In the genomic region with DNA sequence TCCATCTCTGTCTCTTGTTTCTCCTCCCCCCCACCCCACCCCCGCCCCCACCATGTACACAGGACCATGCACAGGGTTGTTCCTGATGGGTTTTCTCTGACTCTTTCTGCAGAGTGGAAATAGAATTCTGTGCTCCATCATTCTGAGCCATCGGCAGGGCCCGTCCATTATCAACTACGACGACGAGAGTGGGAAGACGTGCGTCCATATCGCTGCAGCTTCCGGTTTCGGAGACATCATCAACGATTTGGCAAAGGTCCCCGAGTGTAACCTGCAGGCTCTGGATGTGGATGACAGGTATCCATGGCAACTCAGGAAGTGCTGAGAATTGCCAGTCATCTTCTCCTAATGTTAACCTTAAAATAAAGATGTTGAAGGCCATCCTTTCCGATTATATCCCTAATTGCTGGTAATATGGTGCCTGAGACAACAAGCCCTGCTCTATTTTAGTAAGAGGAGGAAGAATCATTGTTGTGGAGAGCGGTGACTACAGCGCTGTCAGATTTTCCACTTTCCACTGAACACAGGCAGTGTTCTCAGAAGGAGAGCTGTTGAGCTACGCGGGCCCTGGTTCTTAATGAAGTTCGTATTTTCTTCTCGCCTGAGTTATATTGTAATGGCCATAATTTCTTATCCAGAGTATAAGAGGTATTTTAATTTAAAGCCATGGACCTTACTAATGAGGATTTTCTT, we compare ENCODE assay signal across 17 mouse cellular contexts.
"Had no signal": no experiment of that assay in that cellular context is flagged by ENCODE, and none has a peak within 500 bp of the region (broad histone marks: within the 10 kb centered on the region; RNA-seq: fewer than 3 reads in every experiment).

No protein-coding gene starts in this region.

- H3K9ac ChIP-seq: liver, embryonic 15.5 days; lung, embryonic 14.5 days; neural tube, embryonic 12.5 days; stomach, embryonic 15.5 days had no signal

- H3K9me3 ChIP-seq: limb, embryonic 10.5 days; liver, embryonic 15.5 days; midbrain, embryonic 10.5 days; neural tube, embryonic 12.5 days; stomach, embryonic 15.5 days had no signal

- H3K4me3 ChIP-seq: layer of hippocampus, adult 2 months; limb, embryonic 10.5 days; liver, embryonic 15.5 days; midbrain, embryonic 10.5 days; neural tube, embryonic 12.5 days; stomach, embryonic 15.5 days had no signal

- H3K27me3 ChIP-seq: liver, embryonic 15.5 days; neural tube, embryonic 12.5 days; stomach, embryonic 15.5 days had no signal

- H3K4me1 ChIP-seq: liver, embryonic 15.5 days; stomach, embryonic 15.5 days had no signal

- H3K27ac ChIP-seq: kidney, postnatal 0 days; layer of hippocampus, adult 2 months; limb, embryonic 10.5 days; liver, embryonic 15.5 days; midbrain, embryonic 10.5 days; neural tube, embryonic 12.5 days; stomach, embryonic 15.5 days had no signal

- H3K4me2 ChIP-seq: liver, embryonic 11.5 days; liver, embryonic 15.5 days; lung, embryonic 14.5 days; neural tube, embryonic 12.5 days; stomach, embryonic 15.5 days had no signal

- DNase-seq: kidney, postnatal 36 days; lung, embryonic 14.5 days; lung, postnatal 10 days; lung, postnatal 4 days; midbrain, embryonic 14.5 days; right cerebral cortex, postnatal 4 days; spleen, adult 18-20 months; thymus, adult 2 months; thymus, postnatal 25 days had no signal

- H3K36me3 ChIP-seq: limb, embryonic 10.5 days; liver, embryonic 15.5 days; midbrain, embryonic 10.5 days; neural tube, embryonic 12.5 days; stomach, embryonic 15.5 days had no signal
